Mouse (Mus musculus): ENCODE results near the gene Golga5.
"Not testable (repeated sequence)": the region's sequence is repeated elsewhere in the genome, so short reads cannot be mapped to it uniquely, and the experiment has no call there.

Gene Golga5

GRCm38 (mm10) chr12:102445436-102445835, 23.5 kb upstream of the Golga5 start:
- no peak for DNase-seq (ENCODE audit: low spot score)

- DNase-seq (ENCODE audit: low spot score), result no peak
Observed at GRCm38 (mm10) chr12:102450437-102450836, 18.5 kb upstream of the Golga5 start.

GRCm38 (mm10) chr12:102451126-102451851, 17.6 kb upstream of the Golga5 start:
- DNase-seq (ENCODE audit: low spot score), result no peak

- no peak for DNase-seq (ENCODE audit: low spot score)
Observed at GRCm38 (mm10) chr12:102453581-102453980, 15.4 kb upstream of the Golga5 start.

DNA sequence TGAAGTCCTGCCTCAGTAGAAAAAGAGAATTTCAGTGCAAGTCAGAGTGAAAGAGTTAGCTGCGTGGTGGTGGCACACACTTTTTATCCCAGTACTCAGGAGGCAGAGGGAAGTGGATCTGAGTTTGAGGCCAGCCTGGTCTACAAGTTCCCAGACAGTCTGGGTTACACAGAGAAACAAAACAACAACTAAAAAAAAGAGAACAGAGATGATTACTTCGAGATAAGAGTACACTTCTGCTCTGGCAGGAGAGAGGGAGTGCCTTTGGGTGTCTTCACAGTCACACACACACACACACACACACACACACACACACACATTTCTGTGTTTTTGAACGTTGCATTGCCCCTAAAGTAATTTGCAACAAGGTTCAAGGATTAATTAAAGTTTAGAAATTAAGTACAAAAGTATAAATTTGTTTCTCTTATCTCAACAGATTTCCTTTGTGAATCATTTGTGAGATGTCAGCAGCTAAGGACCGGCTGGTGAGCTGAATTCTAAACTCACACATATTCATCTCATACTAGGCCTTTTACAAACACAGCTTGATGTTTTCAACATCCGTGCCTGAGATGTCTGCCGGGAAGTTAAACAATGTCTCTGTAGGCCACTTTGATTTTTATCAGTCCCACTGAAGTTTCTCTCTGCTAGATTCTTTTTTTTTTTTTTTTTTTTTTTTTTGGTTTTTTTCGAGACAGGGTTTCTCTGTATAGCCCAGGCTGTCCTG, 12.3 kb upstream of the Golga5 start:
- DNase-seq (ENCODE audit: low spot score), result no peak

GRCm38 (mm10) chr12:102460014-102460413, 8.9 kb upstream of the Golga5 start:
- DNase-seq (ENCODE audit: low spot score), result no peak

DNA sequence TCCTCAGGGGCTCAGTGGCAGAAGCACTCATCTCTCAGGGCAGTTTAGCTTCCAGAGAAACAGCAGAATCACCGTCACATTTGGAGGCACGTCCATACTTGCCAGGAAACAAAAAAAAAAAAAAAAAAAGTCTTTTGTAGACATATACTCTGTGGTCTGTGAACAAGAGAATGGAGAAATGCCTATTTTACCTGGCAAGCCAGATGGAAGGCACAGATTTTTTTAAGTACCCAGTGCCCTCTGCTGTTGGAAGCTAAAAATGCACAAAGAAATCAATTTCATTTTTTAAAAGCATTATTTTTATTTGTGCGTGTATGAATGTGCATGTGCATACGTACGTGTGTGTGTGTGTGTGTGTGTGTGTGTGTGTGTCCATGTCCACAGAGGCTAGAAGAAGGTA, 7.8 kb upstream of the Golga5 start:
- DNase-seq (ENCODE audit: low spot score), result no peak

DNA sequence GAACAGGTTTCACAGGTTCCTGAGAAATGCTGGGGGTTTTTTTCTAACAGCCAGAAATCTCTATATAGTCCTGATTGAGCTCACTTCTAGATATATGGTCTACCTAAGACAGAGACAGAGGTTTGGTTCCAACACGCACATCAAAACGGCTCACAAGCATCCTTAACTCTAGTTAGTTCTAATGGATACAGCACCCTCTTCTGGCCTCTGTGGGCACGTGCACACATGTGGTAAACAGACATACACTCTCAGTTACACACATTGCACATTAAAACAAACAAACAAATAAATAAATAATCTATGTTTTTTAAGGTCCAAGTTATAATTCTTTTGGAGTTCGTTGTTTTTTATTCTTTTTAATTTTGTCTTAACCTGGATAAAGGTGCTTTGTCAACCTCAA, 4.3 kb upstream of the Golga5 start:
- no peak for DNase-seq (ENCODE audit: low spot score)

DNA sequence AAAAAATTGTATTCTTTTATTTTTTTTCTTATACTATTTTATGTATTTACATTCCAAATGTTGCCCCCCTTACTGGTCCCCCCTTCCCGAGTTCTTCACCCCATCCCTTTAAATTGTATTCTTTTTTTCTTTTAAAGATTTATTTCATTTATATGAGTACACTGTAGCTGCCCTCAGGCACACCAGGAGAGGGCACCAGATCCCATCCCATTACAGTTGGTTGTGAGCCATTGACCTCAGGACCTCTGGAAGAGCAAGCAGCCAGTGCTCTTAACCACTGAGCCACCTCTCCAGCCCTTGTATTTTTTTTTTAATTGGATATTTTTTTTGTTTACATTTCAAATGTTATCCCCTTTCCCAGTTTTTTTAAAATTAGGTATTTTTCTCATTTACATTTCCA, 799 bp upstream of the Golga5 start:
- no peak for DNase-seq (ENCODE audit: low spot score)

GRCm38 (mm10) chr12:102474411-102474810, 5.5 kb downstream of the Golga5 start:
- no peak for DNase-seq (ENCODE audit: low spot score)

DNA sequence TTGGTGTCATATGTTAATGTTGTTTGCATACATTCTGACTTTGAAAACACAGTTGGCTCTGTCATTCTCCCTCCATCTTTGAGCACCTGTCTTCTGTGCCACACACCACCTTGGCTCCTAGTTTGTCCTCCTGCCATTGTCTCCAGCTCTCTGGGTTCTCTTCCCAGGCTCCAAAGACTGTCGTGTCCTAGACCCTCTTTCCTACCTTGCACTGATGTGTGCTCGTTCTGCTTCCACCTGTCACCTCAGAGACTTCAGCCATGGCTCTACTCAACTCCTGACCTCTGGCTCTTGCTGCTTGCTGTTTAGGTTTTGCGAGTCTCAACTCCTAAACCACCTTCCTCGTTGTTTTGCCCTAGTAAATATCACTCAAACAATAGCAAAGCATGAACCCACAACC, 11.5 kb downstream of the Golga5 start:
- DNase-seq (ENCODE audit: low spot score), result no peak

DNA sequence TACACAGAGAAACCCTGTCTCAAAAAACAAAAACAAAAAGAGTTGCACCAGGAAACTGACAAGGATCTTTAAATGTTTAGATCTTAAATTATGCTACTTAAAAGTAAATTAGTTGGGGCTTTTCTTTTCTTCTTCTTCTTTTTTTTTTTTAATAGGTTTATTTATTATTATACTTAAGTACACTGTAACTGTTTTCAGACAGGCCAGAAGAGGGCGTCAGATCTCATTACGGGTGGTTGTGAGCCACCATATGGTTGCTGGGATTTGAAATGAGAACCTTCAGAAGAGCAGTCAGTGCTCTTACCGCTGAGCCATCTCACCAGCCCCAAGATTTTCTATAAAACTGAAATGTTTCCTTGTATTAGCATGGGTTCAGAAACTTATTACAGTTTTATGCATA, 16.0 kb downstream of the Golga5 start:
- no peak for DNase-seq (ENCODE audit: low spot score)

- DNase-seq (ENCODE audit: low spot score), result no peak
Observed at GRCm38 (mm10) chr12:102491911-102492310, 23.0 kb downstream of the Golga5 start.

GRCm38 (mm10) chr12:102495754-102496153, 26.8 kb downstream of the Golga5 start:
- DNase-seq (ENCODE audit: low spot score), result not testable (repeated sequence)

- no peak for DNase-seq (ENCODE audit: low spot score)
Observed at GRCm38 (mm10) chr12:102497905-102498304, 29.0 kb downstream of the Golga5 start.

GRCm38 (mm10) chr12:102498726-102499125, 29.8 kb downstream of the Golga5 start:
- DNase-seq (ENCODE audit: low spot score), result no peak

GRCm38 (mm10) chr12:102499210-102499609, 30.3 kb downstream of the Golga5 start:
- no peak for DNase-seq (ENCODE audit: low spot score)

DNA sequence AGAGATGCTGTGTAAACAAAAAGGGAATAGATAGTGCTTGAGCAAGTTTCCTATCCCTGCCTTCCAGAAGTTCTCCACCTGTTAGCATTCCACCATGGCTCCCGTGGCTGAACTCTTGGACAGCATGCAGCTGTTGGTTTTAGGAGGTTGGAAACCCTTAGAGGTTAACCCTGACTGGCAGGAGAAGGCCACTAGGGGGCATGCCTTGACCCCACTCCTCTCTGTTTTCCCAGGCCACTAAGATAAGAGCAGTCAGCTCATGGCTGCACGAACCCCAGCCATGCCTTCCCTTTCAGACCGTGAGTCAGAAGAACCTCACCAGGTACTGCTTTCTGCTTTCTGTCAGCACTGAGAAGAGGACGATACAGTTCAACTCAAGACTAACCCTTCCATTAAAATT, 30.8 kb downstream of the Golga5 start:
- DNase-seq (ENCODE audit: low spot score), result no peak

DNA sequence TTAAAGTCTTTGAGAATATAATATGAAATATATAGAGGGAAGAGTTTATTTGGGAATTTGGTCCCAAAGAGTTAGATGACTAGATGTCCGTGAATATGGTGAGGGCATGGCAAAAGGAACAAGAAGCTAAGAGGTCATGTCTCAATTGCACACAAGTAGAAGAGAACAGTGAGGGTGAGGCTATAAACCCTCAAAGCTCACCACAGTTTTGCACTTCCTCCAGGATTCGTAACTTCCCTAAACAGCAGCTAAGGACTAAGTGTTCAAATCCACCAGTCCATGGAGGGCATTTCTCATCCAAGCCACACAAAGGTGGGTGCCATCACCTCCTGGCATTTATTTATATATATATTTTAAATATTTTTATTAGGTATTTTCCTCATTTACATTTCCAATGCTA, 32.1 kb downstream of the Golga5 start:
- DNase-seq (ENCODE audit: low spot score), result no peak

DNA sequence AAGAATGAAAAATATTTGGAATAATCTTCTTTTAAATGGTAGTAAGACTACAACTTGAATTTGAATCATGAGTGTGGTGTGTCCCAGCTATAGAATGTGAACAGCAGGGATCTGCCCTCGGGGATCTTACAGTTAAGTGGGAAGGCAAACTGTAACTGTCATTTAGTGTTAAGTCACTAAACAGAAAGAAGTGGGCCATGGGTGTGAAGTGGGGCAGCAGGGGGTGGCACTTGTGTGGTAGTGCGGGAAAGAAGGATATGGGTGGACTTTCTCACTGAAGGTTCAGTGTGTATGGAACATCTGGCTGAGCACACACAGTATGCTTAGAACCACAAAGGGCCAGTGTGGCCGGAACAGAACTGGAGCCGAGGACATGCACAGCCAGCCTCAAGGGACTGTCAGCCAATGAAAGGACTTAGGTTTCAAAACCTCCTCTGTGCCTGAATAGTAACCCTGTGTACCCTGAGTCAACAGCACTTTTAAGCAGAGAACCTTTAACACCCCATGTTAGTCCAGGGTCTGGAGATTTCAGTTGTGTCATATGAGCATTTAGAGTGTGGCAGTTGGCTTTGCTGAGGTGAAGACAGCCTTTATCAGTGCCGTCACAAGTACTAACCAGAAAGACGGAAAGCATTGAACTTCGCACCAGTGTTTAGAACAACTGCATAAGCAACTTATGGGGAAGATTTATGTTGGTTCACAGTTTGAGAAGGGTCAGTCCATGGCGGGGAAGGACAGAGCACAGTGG, 33.1 kb downstream of the Golga5 start:
- no peak for DNase-seq (ENCODE audit: low spot score)

- DNase-seq (ENCODE audit: low spot score), result no peak
Observed at GRCm38 (mm10) chr12:102505131-102505713, 36.3 kb downstream of the Golga5 start.

GRCm38 (mm10) chr12:102505949-102506348, 37.0 kb downstream of the Golga5 start:
- no peak for DNase-seq (ENCODE audit: low spot score)

DNA sequence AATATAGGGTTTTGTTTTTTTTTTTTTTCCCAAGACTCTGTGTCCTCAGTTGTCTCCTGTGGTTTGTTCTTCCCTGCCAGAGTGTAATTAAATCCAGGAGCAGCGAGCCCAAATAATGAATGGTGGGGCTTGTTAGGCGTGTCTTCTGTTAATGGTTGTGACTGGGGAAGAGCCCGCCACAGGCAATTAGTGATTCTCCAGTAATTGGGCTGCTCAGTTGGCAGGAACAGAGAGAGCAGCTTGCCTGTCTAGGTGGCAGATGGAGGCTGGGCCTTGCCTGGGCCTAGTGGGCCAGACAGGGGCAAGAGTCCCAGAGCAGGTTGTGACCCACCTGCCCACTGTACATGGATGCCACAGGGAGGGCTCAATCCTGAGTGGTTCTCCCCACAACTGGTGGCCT, 42.4 kb downstream of the Golga5 start:
- no peak for DNase-seq (ENCODE audit: low spot score)
